Mouse (Mus musculus): Measurements from ENCODE around the gene Zfp598. TPM values are rescaled to one million over a fixed set of nuclear protein-coding genes. Genes with fewer than 3 reads are reported as not detected.
A peak's percentile ranks its signal among the peaks of the same experiment; 100 is the strongest.
"Not testable (repeated sequence)": the region's sequence is repeated elsewhere in the genome, so short reads cannot be mapped to it uniquely, and the experiment has no call there.

Gene Zfp598
- total RNA-seq, 2 experiments from 2014 or later, result 36.6 to 43.9 TPM

DNA sequence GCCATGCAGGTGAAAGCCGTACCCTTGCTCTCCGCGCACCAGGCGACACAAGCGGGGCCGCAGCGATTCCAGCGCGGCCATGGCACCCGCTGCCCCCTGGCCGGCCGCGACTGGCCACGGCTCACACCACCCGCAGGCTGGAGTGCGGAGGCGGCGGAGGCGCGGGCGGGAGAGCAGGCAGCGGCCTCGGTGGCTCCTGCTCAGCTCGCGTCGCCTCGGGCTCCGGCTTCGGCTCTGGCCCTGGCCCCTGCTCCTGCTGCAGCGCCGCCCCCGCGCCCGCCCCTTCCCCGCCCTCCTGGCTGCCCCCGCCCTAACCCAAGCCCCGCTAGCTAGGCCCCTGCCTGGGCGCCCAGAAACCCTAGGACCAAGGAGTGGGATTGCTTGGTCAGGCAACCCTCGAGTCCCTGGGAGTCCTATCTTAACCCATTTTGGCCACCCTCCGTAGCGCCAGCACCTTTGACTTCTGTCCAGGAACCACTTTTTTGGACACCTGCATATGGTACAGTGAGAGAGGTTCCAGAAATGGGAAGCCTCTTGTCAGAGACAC, 19.3 kb upstream of the Zfp598 start, which contains the start of gene Slc9a3r2:
TSS of gene Slc9a3r2 (minus strand) at position 258 of the 547 bp plus-strand sequence.
- TF ChIP-seq CTCF (conservative IDR thresholded peaks at IDR 0.05), result no peak
- Histone ChIP-seq H3K4me3 (peak within 1 kb of the TSS; percentile 84), H3K27ac (peak within 1 kb of the TSS; percentile 91)
- peak in 1 of 2 experiments; percentile 25 for DNase-seq (ENCODE audit: low spot score in 2 of 2)

DNA sequence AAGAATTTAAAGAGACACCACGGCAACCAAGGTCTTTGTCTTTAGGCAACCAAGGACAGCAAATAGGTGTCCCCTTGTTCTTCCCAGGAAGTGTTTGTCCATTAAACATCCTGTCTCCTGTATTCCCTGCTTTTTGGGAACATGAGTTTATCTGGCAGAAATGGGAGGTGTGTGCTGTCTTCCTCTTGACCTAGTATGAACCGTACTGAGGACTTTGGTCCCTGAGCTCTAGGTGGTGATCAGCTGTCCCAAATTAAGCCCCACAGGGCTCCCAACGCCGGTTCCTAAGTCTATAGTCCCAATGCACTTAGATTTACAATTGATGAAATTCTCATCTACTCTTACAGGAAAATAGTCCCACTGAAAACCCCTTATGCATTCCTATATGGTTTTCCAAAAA, 18.7 kb upstream of the Zfp598 start:
- H3K27ac ChIP-seq, result peak overlapping the region; percentile 91; the same call in 1 of the 2 replicates
- TF ChIP-seq CTCF (conservative IDR thresholded peaks at IDR 0.05), result no peak
- peak overlapping the region; percentile 84; the same call in 1 of the 2 replicates for H3K4me3 ChIP-seq
- no peak for DNase-seq (ENCODE audit: low spot score in 2 of 2)

DNA sequence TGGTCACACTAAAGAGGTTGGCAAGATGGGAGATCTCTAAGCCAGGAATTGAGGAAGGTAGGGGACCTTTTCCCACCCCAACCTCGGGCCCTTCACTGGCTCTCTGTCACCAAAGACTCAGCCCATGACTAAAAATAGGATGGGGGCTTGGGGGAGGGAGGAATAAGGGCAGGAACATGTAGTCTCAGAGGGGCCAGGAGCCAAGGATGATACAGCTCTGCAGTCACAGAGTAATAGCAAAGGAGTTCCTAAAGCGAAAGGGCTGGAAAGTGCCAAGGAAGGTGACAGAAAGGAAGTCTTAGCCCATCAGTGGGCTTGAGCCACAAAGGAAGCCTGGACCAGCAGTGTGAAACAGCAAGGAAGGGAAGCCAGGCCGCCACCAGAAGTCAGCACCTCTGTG, 17.7 kb upstream of the Zfp598 start:
- no peak for TF ChIP-seq CTCF (conservative IDR thresholded peaks at IDR 0.05)
- DNase-seq (ENCODE audit: low spot score in 2 of 2), result no peak
- no peak overlapping the region for H3K27ac ChIP-seq
- H3K4me3 ChIP-seq, result no peak overlapping the region

DNA sequence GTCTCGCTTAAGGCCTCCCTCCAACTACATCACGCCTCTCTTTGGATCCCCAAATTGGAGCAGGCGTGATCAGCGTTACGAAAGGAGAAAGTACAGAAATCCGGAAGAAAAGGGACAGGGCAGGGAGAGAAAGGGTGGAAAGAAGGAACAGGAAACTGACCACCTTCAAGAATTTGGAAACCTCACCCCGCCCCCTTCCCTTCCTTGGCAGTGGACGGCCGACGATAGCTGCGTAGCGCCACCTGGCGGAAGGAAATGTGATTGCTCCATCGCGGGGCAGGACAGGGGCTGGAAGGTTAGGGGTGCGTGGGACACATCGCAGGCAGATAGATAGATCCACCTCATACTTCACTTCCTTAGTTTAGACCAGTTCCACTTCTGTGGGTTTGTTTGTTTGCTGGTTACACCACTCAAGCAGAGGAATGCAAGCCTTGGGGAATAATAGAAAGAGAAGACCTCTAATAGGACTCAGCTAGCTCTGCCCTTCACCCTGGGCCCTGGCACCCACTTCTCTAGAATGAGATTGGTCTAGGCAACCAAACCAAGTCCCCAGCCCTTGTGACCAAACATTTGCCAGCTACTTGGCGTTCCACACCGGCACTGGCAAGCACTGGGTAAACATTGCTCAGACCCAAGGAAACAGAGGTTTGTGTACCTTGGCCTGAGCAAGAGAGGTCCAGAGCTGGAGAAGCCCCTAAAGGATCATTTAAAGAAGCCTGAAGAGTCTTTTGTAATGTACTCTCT, 15.3 kb upstream of the Zfp598 start:
- DNase-seq (ENCODE audit: low spot score in 2 of 2), result peak in 1 of 2 experiments; percentile 68
- peak; percentile 92 for TF ChIP-seq CTCF (conservative IDR thresholded peaks at IDR 0.05)
- H3K4me3 ChIP-seq, result no peak overlapping the region; the same call in 1 of the 2 replicates
- peak overlapping the region; percentile 29; the same call in 1 of the 2 replicates for H3K27ac ChIP-seq

DNA sequence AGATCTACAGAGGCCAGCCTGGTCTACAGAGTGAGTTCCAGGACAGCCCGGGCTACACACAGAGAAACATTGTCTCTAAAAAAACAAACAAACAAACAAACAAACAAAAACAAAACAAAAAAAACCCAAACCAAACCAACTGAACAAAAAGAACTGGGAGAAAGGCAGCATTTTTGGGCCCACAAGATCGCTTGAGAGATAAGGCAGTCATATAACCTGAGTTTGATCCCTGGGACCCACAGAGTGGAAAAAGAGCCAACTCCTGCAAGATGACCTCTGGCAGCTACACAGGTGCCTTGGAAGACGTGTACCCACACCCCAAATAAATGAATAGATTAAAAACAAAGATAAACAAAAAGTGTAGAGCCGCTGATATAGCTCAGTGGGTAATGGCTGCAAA, 14.5 kb upstream of the Zfp598 start:
- TF ChIP-seq CTCF (conservative IDR thresholded peaks at IDR 0.05), result no peak
- no peak overlapping the region for H3K4me3 ChIP-seq
- DNase-seq (ENCODE audit: low spot score in 2 of 2), result no peak
- no peak overlapping the region for H3K27ac ChIP-seq

DNA sequence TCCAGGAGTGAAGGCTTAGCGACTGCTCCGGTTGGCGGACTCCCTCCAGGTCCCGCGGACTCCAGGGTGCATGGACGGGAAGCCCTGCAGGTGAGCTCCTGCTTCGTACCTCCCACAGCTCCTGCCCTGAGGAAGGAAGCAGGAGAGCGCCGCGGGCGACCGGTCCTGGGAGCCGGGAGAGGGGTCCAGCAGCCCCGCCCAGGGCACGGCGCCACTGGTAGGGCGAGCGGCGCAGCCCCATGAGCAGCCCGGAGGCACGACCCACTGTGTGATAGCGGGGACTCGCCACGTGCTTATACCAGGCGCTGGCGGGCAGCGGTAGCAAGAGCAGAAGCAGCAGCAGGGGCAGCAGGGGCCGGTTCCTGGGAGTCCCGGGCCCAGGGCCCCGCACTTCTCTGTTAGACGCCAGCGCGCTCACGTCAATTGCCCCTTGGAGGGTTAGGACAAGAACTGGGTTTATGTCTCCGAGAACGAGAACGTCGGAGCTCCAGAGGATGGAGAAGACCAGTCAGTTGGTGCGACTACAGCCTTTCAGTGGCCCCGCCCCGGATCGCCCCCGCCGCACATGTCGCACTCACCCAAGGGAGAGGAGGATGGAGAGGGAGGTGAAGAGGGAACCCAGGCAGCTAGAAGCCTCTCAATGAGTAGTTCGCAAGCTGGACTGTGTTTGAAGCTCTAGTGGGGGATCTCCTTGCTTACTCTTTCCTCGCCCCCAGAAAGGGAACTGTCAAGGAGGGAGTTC, 11.3 kb upstream of the Zfp598 start, which contains the start of gene Npw:
TSS of gene Npw (minus strand) at position 441 of the 742 bp plus-strand sequence.
- no peak for DNase-seq (ENCODE audit: low spot score in 2 of 2)
- no peak within 1 kb of the TSS for H3K27ac ChIP-seq
- peak within 1 kb of the TSS; percentile 43 for H3K4me3 ChIP-seq
- 0 out of 2 replicates have a peak, but pooled peaks have one; percentile 9 for TF ChIP-seq CTCF (conservative IDR thresholded peaks at IDR 0.05)

DNA sequence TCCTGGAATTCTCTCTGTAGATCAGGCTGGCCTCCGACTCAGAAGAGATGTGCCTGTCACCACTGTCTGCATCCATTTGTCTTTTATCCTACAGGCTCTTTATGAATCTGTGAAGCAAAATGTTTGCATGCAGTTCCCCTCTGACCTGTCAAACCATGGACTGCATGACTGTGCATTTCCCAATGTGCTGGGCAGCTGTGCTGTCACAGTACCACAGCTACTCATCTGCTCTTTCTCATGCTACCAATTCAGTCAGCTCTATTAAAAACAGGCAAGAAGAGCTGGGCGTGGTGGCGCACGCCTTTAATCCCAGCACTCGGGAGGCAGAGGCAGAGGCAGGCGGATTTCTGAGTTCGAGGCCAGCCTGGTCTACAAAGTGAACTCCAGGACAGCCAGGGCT, 2.5 kb upstream of the Zfp598 start:
- H3K27ac ChIP-seq; H3K4me3 ChIP-seq; DNase-seq (ENCODE audit: low spot score in 2 of 2): not testable (repeated sequence)

DNA sequence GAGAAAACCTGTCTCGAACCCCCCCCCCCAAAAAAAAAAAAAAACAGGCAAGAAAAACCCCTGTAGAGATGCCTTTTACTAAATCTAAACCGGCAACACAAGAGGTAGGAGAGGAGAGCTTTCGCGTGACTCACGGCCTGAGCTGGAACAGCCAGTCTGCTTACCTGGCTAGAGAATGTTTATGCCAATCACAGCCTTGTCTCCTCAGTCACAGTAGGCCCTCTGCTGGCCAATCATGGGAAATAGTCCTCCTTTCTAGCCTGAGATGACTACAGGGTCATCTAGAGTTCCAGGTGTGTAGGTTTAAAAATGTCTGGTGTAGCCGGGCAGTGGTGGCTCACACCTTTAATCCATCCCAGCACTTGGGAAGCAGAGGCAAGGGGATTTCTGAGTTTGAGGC, 2.1 kb upstream of the Zfp598 start:
- peak; percentile 55 to 59 for DNase-seq (ENCODE audit: low spot score in 2 of 2)

DNA sequence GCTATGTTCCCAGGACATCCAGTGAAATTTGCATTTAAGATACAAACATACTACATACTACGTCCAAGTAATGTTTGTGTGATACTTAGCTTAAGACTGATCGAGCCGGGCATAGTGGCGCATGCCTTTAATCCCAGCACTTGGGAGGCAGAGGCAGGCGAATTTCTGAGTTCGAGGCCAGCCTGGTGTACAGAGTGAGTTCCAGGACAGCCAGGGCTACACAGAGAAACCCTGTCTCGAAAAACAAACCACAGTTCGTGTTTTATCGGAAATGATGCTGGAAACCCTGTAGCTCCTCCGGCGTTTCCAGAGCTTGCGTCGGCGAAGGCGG, 308 bp upstream of the Zfp598 start:
- H3K4me3 ChIP-seq, result peak overlapping the region; percentile 90
- H3K27ac ChIP-seq, result peak overlapping the region; percentile 83
- not testable (repeated sequence) for DNase-seq (ENCODE audit: low spot score in 2 of 2)

More for the DNA sequence above, 2.1 kb upstream of the Zfp598 start:
- no peak overlapping the region for H3K4me3 ChIP-seq
- no peak overlapping the region for H3K27ac ChIP-seq
- TF ChIP-seq CTCF (conservative IDR thresholded peaks at IDR 0.05), result peak; percentile 84

DNA sequence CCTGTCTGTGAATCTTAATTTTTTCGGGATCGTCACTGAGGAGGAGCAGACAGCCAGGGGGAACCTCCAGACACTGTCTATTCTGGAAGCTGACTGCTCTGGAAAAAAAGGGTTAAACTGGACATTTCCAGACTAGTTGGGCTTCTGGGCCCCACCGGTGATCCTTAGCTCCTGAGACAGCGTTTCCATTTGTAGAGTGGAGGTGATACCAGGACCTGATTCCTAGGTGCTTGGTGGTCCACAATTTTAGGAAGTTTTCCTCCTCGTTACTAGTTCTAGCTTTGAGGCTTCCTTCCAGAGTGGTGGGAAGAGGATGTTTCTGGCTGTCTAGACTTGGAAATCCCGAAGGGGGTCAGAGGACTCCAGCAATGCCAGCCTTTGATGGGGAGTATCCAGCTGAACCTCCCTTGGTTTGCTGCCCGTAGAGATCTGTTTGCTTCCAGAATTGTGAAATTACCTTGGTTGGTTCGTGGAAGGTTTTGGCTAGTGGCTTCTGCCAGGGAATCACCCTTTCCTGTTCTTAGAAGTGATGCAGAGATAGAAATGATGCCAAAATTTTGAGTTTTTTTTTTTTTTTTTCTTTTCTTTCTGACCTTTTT, 858 bp downstream of the Zfp598 start:
- DNase-seq (ENCODE audit: low spot score in 2 of 2), result no peak
- no peak for TF ChIP-seq CTCF (conservative IDR thresholded peaks at IDR 0.05)
- H3K4me3 ChIP-seq, result peak overlapping the region; percentile 90
- peak overlapping the region; percentile 94 for H3K27ac ChIP-seq

DNA sequence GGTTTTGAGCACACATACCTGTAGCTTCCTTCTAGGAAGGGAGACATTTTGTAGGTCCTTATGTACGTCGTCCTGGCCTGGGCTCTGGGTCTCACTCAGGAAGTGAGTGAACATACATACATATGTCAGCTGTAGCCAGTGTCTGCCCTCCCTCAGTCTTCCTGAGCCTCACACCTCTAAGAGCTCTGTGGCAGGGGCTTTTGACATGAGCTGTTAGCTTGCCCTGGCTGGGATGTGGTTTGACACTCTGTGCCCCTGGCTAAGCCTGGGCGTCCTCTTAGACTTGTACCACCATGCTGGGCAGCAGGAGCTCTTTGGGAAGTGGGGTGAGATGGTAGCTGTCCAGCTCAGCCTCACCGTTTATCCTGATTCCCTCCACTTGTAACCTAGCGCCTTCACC, 1.9 kb downstream of the Zfp598 start:
- no peak for TF ChIP-seq CTCF (conservative IDR thresholded peaks at IDR 0.05)
- Histone ChIP-seq H3K4me3 (peak overlapping the region; percentile 1; the same call in 1 of the 2 replicates), H3K27ac (no peak overlapping the region)
- DNase-seq (ENCODE audit: low spot score in 2 of 2), result no peak

DNA sequence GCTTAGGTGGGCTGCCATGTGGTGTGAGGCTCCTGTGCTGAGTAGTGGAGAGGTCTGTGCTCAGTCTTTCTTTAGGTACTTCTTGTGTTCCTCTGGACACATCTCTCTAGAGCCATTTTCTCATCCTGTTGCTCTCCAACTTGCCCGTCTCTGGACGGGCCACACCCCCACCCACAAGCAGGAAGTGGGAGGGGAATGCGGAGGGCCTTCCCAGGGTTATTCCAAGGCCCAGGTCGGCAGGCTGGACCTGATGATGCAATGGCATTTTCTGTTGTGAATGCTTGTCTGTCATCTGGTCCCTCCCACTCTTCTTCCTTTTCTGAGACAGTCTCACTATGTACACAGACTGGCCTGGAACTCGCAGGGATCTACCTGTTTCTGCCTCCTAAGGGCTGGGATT, 2.7 kb downstream of the Zfp598 start:
- no peak for DNase-seq (ENCODE audit: low spot score in 2 of 2)
- Histone ChIP-seq H3K4me3 (no peak overlapping the region), H3K27ac (no peak overlapping the region)
- no peak for TF ChIP-seq CTCF (conservative IDR thresholded peaks at IDR 0.05)

DNA sequence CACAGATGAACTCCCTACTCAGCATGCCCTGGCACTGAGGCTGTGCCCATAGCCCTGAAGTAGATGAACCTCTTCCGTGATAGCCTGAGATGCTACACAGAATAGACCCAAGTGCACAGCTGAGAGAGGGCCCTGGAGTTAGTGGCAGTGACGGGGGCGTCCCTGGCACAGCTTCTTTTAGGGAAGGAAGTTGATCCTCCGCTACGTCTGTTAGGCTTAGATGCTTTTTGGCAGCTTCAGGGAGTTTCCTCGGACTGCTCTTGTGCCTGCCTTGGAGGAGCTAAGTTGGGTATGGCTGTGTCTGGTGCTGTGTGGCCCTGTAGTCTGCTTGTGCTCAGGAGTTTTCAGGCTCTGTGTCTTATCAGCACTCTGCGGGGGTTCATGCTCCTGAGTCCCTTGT, 4.8 kb downstream of the Zfp598 start:
- DNase-seq (ENCODE audit: low spot score in 2 of 2), result peak; percentile 51 to 75
- no peak overlapping the region for H3K4me3 ChIP-seq
- H3K27ac ChIP-seq, result no peak overlapping the region
- TF ChIP-seq CTCF (conservative IDR thresholded peaks at IDR 0.05), result no peak
